Mouse (Mus musculus): Measurements from ENCODE around the gene Prpf19. TPM values are rescaled to one million over a fixed set of nuclear protein-coding genes. Genes with fewer than 3 reads are reported as not detected.

Prpf19 gene
- polyA plus RNA-seq, 1 experiment from 2014 or later, result 47.2 TPM

- WGBS, result 92% methylated on average over 3 of the region's 3 CpGs
- H3K36me3 ChIP-seq, result peaks cover 67% of the 10 kb centered on the region
These were observed 24.4 kb upstream of the Prpf19 start for GRCm38 (mm10) chr19:10870676-10871075.

GRCm38 (mm10) chr19:10871328-10871961, 23.6 kb upstream of the Prpf19 start:
- 80% methylated on average over 14 of the region's 14 CpGs for WGBS
- no peaks in the 10 kb centered on the region for H3K27me3 ChIP-seq (ENCODE audit: low read depth, poor library complexity, severe bottlenecking)
- H3K36me3 ChIP-seq, result peaks cover 60% of the 10 kb centered on the region
- H3K4me1 ChIP-seq, result peaks cover 28% of the 10 kb centered on the region
- H3K4me3 ChIP-seq, result no peak overlapping the region
- no peaks in the 10 kb centered on the region for H3K9me3 ChIP-seq (replicated peaks)
- H3K27ac ChIP-seq, result no peak overlapping the region
- DNase-seq (ENCODE audit: low spot score), result no peak

More at GRCm38 (mm10) chr19:10870676-10871075, 24.4 kb upstream of the Prpf19 start:
- DNase-seq (ENCODE audit: low spot score), result no peak
- peaks cover 28% of the 10 kb centered on the region for H3K4me1 ChIP-seq
- no peak overlapping the region for H3K27ac ChIP-seq
- no peaks in the 10 kb centered on the region for H3K9me3 ChIP-seq (replicated peaks)
- H3K27me3 ChIP-seq (ENCODE audit: low read depth, poor library complexity, severe bottlenecking), result no peaks in the 10 kb centered on the region
- no peak overlapping the region for H3K4me3 ChIP-seq

GRCm38 (mm10) chr19:10878201-10878837, 16.7 kb upstream of the Prpf19 start:
- Histone ChIP-seq H3K9me3 (replicated peaks) (no peaks in the 10 kb centered on the region), H3K4me1 (peaks cover 24% of the 10 kb centered on the region), H3K4me3 (no peak overlapping the region), H3K27ac (no peak overlapping the region), H3K36me3 (peaks cover 37% of the 10 kb centered on the region), H3K27me3 (ENCODE audit: low read depth, poor library complexity, severe bottlenecking) (no peaks in the 10 kb centered on the region)
- DNase-seq (ENCODE audit: low spot score), result no peak
- 91% methylated on average over 7 of the region's 7 CpGs for WGBS

GRCm38 (mm10) chr19:10880085-10880974, 14.7 kb upstream of the Prpf19 start:
- H3K27ac ChIP-seq, result 0 out of 2 replicates have a peak overlapping the region, but pooled peaks have one; percentile 96
- DNase-seq (ENCODE audit: low spot score), result no peak
- H3K4me3 ChIP-seq, result peak overlapping the region; percentile 74
- peaks cover 24% of the 10 kb centered on the region for H3K4me1 ChIP-seq
- peaks cover 20% of the 10 kb centered on the region for H3K36me3 ChIP-seq
- no peaks in the 10 kb centered on the region for H3K27me3 ChIP-seq (ENCODE audit: low read depth, poor library complexity, severe bottlenecking)
- WGBS, result 58% methylated on average over 7 of the region's 7 CpGs
- H3K9me3 ChIP-seq (replicated peaks), result no peaks in the 10 kb centered on the region

- Histone ChIP-seq H3K4me1 (peaks cover 24% of the 10 kb centered on the region), H3K27me3 (ENCODE audit: low read depth, poor library complexity, severe bottlenecking) (no peaks in the 10 kb centered on the region), H3K9me3 (replicated peaks) (no peaks in the 10 kb centered on the region), H3K4me3 (peak overlapping the region; percentile 74), H3K36me3 (peaks cover 20% of the 10 kb centered on the region), H3K27ac (peak overlapping the region; percentile 96)
- no peak for DNase-seq (ENCODE audit: low spot score)
- WGBS, result 4% methylated on average over 14 of the region's 14 CpGs
These were observed 14.0 kb upstream of the Prpf19 start for GRCm38 (mm10) chr19:10880975-10881425.

- under 1% methylated on average over 49 of the region's 49 CpGs for WGBS
- peaks cover 24% of the 10 kb centered on the region for H3K4me1 ChIP-seq
- H3K9me3 ChIP-seq (replicated peaks), result no peaks in the 10 kb centered on the region
- peak within 1 kb of the TSS; percentile 74 for H3K4me3 ChIP-seq
- no peaks in the 10 kb centered on the region for H3K27me3 ChIP-seq (ENCODE audit: low read depth, poor library complexity, severe bottlenecking)
- H3K27ac ChIP-seq, result peak within 1 kb of the TSS; percentile 96
- H3K36me3 ChIP-seq, result peaks cover 20% of the 10 kb centered on the region
- DNase-seq (ENCODE audit: low spot score), result peak; percentile 96
These were observed 13.4 kb upstream of the Prpf19 start, which contains the start of gene Tmem109 for GRCm38 (mm10) chr19:10881426-10882154. Tmem109 (minus strand) TSS chr19:10882001.

- Histone ChIP-seq H3K9me3 (replicated peaks) (no peaks in the 10 kb centered on the region), H3K27ac (no peak overlapping the region), H3K27me3 (ENCODE audit: low read depth, poor library complexity, severe bottlenecking) (no peaks in the 10 kb centered on the region), H3K36me3 (peaks cover 5% of the 10 kb centered on the region), H3K4me1 (peaks cover 18% of the 10 kb centered on the region), H3K4me3 (no peak overlapping the region)
- 91% methylated on average over 3 of the region's 3 CpGs for WGBS
- no peak for DNase-seq (ENCODE audit: low spot score)
These were observed 2.8 kb upstream of the Prpf19 start for GRCm38 (mm10) chr19:10892201-10892600.

- no peaks in the 10 kb centered on the region for H3K27me3 ChIP-seq (ENCODE audit: low read depth, poor library complexity, severe bottlenecking)
- H3K36me3 ChIP-seq, result peaks cover 40% of the 10 kb centered on the region
- peak overlapping the region; percentile 86 for H3K4me3 ChIP-seq
- H3K27ac ChIP-seq, result peak overlapping the region; percentile 92
- no peaks in the 10 kb centered on the region for H3K9me3 ChIP-seq (replicated peaks)
- peaks cover 19% of the 10 kb centered on the region for H3K4me1 ChIP-seq
- DNase-seq (ENCODE audit: low spot score), result no peak
- 2% methylated on average over 16 of the region's 16 CpGs for WGBS
These were observed 677 bp downstream of the Prpf19 start for GRCm38 (mm10) chr19:10895708-10896107.

GRCm38 (mm10) chr19:10896849-10897248, 1.8 kb downstream of the Prpf19 start:
- Histone ChIP-seq H3K27ac (no peak overlapping the region), H3K9me3 (replicated peaks) (no peaks in the 10 kb centered on the region), H3K4me1 (peaks cover 19% of the 10 kb centered on the region), H3K4me3 (peak overlapping the region; percentile 86; the same call in 1 of the 2 replicates), H3K27me3 (ENCODE audit: low read depth, poor library complexity, severe bottlenecking) (no peaks in the 10 kb centered on the region), H3K36me3 (peaks cover 51% of the 10 kb centered on the region)
- 91% methylated on average over 7 of the region's 7 CpGs for WGBS
- no peak for DNase-seq (ENCODE audit: low spot score)

GRCm38 (mm10) chr19:10897491-10897890, 2.5 kb downstream of the Prpf19 start:
- Histone ChIP-seq H3K9me3 (replicated peaks) (no peaks in the 10 kb centered on the region), H3K27me3 (ENCODE audit: low read depth, poor library complexity, severe bottlenecking) (no peaks in the 10 kb centered on the region), H3K27ac (no peak overlapping the region), H3K4me1 (peaks cover 19% of the 10 kb centered on the region), H3K36me3 (peaks cover 58% of the 10 kb centered on the region), H3K4me3 (no peak overlapping the region)
- no peak for DNase-seq (ENCODE audit: low spot score)
- 93% methylated on average over 8 of the region's 8 CpGs for WGBS

GRCm38 (mm10) chr19:10900315-10900714, 5.3 kb downstream of the Prpf19 start:
- 86% methylated on average over 6 of the region's 6 CpGs for WGBS
- H3K4me1 ChIP-seq, result peaks cover 20% of the 10 kb centered on the region
- H3K36me3 ChIP-seq, result peaks cover 86% of the 10 kb centered on the region
- H3K4me3 ChIP-seq, result no peak overlapping the region
- H3K27ac ChIP-seq, result no peak overlapping the region
- no peaks in the 10 kb centered on the region for H3K9me3 ChIP-seq (replicated peaks)
- no peaks in the 10 kb centered on the region for H3K27me3 ChIP-seq (ENCODE audit: low read depth, poor library complexity, severe bottlenecking)
- DNase-seq (ENCODE audit: low spot score), result no peak

- no peak overlapping the region for H3K27ac ChIP-seq
- no peaks in the 10 kb centered on the region for H3K9me3 ChIP-seq (replicated peaks)
- no peak overlapping the region for H3K4me3 ChIP-seq
- no peaks in the 10 kb centered on the region for H3K27me3 ChIP-seq (ENCODE audit: low read depth, poor library complexity, severe bottlenecking)
- peaks cover 93% of the 10 kb centered on the region for H3K36me3 ChIP-seq
- 93% methylated on average over 5 of the region's 5 CpGs for WGBS
- DNase-seq (ENCODE audit: low spot score), result no peak
- peaks cover 18% of the 10 kb centered on the region for H3K4me1 ChIP-seq
These were observed 6.0 kb downstream of the Prpf19 start for GRCm38 (mm10) chr19:10901046-10901445.

All from limb, embryonic 10.5 days (tissue).